Mouse (Mus musculus): ENCODE results near the gene Adamtsl4.
"Not testable (repeated sequence)": the region's sequence is repeated elsewhere in the genome, so short reads cannot be mapped to it uniquely, and the experiment has no call there.

Adamtsl4 gene

DNA sequence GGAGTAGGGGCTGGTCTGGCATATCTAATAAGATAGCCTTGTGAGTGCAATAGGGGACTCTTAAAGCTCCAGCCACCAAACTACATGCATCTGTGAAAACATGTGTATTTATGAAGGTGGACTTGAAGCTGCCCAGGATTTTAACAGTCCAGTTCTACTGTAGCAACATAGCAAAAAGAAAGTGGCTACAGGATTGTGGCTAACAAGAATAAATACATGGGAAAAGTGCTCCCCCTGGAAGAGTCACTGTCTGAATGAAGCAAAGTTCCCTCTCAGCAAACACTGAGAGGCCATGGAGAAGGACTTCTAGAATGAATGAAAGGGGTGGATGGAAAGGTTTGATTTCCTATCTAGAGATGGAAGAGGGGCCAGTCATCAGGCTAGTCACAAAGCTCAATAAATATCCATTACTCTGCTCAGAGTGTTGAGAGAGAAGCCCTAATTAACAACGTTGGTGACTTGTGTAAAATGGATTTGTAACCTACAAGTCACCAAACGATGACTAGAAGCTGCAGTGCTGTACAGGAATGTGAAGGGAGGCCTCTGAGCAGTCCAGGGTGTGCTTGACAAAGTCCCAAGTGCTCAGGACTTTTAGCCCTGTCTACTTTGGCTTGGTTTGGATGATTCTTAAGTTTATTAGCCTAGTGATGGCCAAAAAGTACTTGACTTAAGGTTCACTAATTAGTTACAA, 26.8 kb downstream of the Adamtsl4 start:
- DNase-seq (ENCODE audit: low read depth, low spot score): no peak

DNA sequence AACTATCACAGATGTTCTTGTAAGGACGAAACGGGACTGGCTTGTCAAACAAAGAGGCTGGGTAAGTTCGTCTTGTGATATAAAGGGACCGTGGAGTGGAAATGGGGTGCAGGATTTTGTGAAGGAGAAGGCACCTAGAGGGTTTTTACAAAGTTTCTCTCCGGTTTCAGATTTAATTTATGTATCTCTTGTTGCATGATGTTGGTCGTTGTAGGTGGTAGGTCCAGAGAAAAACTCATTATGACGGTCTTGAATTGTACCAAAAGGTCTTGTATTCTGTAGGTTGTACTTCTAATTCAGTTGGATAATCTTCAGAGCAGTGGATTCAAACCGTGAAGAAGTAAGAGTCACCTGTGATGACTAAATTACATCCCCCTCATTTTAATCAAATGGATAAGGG, 27.8 kb downstream of the Adamtsl4 start:
- no peak for DNase-seq (ENCODE audit: low read depth, low spot score)

DNA sequence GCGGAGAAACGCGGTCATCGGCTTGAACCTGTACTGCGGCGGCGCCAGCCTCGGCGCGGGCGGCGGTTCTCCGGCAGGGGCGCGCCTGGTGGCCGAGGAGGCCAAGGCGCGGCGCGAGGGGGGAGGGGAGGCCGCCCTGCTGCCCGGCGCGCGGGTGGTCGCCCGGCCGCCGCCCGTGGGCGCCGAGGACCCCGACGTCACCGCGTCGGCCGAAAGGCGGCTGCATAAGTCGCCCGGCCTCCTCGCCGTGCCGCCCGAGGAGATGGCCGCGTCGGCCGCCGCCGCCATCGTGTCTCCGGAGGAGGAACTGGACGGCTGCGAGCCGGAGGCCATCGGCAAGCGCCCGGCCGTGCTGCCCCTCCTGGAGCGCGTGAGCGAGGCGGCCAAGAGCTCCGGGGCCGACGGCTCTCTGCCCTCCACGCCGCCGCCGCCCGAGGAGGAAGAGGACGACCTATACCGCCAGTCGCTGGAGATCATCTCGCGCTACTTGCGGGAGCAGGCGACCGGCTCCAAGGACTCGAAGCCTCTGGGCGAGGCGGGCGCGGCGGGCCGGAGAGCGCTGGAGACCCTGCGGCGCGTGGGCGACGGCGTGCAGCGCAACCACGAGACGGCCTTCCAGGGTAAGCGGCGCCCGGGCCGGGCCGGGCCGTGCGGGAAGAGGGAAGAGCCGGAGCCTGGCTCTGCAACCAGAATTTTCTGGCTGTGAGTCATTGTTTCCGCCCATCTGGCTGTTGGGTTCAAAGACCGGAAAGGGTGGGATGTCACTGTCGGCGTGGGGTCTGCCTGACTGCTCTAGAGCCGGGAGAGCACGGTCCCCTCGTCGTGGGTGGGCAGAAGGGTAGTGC, 28.6 kb downstream of the Adamtsl4 start:
- peak; percentile 80 for DNase-seq (ENCODE audit: low read depth, low spot score)

DNA sequence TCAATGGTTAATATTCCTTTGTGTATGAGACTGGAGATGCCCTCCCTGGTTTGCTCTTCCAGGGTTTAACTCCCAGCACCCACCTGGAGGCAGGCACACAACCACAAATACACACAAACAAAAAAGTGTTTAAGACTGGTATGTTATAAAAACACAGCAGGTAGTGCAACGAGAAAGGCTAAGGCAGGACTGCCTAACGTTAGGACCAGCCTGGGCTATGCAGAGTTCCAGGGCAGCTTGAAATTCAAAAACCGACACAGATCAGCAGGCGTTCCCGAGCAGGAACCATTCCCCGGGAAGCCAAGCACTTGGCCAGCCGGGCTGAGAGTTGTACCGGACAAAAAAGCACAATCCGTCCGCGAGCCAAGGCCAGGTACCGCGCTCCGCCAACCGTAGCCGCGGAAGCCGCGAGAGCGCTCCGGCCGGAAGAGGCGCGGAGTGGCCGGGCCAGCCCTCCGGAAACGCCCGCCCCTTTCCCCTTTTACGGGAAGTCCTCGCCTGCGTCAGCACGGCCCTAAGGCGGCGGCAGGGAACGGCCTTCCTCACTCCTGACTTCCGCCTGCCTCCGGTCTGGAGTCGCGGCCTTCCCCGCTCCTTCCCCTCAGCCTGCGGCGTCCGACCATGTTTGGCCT, 29.4 kb downstream of the Adamtsl4 start, which contains the start of gene Mcl1:
Mcl1 (plus strand) TSS at position 553 of the 632 bp plus-strand sequence.
- peak; percentile 96 for DNase-seq (ENCODE audit: low read depth, low spot score)

DNA sequence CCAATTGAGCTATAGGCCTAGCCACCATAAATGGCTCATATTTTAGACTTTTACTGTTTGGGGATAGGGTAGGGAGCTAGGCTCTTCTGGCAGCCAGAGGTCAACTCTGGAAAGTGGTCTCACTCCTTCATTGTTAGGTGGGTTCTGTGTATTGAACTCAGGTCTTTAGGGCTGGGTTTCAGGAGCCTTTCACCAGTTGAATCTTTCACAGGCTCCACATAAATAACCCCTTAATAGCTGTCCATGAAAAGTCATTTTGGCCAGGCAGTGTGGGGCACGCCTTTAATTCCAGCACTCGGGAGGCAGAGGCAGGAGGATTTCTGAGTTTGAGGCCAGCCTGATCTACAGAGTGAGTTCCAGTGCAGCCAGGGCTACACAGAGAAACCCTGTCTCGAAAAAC, 30.0 kb downstream of the Adamtsl4 start:
- no peak for DNase-seq (ENCODE audit: low read depth, low spot score)

DNA sequence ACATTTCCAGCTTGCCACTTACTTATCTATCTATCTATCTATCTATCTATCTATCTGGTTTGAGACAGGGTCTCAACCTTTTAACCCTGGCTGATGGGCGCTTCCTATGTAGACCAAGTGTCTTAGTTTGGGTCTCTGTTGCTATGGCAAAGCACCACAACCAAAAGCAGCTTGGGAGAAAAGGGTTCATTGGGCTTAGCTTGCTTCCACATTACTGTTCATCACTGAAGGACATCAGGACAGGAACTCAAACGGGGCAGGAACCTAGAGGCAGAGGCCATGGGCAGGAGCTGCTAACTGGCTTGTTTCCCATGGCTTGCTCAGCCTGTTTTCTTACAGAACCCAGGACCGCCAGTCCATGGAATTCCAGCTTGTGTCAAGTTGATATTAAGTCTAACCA, 30.6 kb downstream of the Adamtsl4 start:
- no peak for DNase-seq (ENCODE audit: low read depth, low spot score)

DNA sequence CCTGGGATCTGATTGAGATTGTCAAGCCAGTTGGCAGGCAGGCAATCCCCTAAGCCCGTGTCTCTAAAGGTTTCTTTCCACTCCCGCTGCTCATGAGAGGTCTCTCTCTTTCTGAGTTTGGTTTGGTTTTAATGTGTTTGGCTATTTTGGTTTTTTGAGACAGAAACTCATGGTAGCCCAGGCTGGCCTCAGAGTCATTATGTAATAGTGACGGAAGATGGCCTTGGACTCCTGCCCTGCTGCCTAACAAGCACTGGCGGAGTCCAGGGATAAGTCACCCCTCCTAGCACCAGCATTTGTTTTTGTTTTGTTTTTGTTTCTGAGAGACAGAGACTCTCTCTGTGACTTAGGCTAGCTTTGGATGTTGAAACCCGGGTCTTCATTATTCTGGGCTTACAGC, 32.3 kb downstream of the Adamtsl4 start:
- DNase-seq (ENCODE audit: low read depth, low spot score): no peak

DNA sequence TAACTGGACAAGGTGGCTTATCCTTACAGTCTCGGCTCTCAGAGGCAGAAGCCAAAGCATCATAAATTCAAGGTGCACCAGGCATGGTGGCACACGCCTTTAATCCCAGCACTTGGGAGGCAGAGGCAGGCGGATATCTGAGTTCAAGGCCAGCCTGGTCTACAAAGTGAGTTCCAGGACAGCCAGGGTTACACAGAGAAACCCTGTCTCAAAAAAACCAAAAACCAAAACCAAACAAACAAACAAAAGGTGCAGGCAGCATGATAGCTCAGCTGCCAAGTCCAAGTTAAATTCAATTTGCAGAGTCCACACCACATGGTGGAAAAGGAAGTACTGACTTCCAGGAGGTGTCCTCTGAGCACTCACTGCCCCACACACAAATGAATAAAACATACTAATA, 33.3 kb downstream of the Adamtsl4 start:
- DNase-seq (ENCODE audit: low read depth, low spot score): not testable (repeated sequence)

DNA sequence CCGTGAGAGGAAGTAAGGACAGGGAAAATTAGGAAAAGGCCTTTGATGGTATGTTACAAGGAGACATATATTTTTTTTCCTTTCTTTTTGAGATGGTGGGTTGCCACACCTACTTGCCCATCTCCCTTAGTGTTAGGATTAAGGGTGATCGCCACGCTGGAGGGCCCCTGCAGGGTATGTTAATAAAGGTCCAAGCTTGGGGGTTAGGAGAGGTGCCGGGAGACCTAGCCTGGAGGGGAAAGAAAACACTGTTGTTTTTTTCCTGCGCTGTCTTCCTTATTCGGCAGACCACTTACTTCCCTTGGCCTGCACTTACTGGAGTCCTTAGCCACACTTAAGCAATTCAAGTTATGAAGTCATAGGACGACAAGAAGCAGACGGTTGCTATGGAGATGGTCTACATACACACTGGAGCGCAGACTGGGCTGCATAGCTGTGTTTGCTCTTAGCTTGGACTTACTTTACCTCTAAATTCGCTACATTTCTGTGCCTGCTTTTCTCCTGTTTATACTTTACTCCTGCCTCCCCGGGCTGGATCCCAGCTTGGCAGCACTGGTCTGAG, 34.2 kb downstream of the Adamtsl4 start:
- DNase-seq (ENCODE audit: low read depth, low spot score): no peak

DNA sequence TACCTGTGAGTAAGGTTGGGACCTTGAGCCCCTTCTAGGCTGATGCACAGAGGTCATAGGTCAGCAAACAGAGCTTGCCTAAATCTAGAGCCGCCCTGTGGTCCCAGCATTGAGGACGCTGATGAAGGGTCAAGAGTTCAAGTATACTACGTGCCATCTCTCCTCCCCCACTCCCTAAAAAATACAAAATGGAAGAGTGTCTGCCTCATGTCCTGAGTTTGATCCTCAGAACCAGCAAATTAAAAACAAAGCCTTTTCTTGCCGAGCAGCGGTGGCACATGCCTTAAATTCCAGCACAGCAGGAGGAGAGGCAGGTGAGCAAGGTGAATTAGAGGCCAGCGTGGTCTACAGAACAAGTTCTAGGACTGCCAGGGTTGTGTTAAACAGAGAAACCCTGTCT, 34.8 kb downstream of the Adamtsl4 start:
- no peak for DNase-seq (ENCODE audit: low read depth, low spot score)

DNA sequence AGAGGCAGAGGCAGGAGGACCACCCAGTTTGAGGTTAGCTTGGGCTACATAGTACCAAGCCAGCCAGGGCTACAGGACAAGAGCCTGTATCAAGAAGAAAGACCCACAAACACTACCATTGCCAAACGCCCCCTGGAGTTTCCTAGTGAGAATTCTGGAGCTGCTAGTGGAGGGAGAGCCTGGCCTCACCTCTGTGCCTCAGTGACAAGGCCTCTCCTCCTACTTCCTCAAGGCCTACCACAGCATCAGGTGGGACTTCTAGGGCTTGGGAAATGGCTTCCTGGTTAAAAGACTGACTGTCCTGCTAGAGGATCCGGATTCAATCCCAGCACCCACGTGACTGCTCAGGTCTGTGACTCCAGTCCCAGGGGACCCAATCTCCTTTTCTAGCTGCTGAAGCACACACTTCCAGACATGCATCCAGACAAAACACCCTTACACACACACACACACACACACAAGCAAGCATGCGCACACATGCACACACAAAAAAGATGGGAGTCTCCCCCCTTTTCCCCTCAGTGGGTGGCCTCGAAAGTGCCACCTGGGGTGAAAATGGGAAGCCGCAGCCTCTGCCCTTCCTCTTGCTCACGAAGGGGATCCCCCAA, 35.4 kb downstream of the Adamtsl4 start:
- DNase-seq (ENCODE audit: low read depth, low spot score): no peak

DNA sequence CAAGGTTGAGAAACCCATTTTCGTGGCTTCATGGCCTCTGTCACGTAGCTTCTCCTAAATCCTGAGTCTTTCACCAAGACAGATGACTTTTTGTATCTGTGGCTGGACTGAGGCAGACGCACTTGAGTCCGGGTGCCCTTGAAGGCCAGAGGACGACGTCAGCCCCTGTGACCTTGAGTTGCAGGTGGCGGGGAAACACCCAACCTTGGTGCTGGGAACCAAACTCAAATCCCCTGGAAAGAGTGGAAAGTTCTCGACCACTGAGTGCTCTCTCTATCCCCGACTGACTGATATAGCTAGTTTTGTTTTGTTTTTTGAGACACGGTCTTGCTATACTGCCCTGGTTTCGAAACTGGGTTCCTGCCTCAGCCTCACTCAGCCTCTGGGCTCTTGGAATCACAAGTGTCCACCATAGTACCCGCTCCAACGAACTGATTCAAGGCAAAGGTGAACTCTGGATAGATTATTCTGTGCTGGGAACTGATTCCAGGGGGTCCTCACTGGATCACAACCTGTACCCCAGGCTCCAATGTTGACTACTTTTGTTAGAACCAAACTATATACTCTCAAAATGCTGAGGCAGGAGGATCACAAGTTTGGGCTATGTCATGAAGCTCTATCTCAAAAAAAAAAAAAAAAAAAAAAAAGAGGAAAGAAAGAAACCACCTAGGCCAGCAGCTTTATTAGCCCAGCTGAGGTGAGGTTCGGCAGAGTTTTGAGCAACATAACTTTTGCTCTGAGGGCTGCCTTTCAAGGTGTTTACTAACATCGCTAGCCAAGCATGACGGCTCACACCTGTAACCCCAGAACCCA, 36.1 kb downstream of the Adamtsl4 start:
- no peak for DNase-seq (ENCODE audit: low read depth, low spot score)

DNA sequence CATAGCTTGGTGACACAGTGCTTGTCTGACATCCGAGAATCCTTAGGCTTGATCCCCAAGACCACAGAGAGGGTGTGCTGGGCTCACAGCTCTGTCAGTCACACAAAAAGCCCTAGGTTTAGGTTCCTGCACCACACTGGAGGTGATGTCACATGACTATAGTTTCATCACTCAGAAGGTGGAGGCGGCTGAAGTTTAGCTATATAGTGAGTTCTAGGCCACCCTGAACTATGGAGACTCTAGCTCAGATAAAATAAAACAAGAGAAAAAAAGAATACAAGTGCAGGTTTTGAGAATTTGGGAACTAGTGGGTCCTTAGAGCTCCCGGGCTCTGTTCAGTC, 36.7 kb downstream of the Adamtsl4 start:
- DNase-seq (ENCODE audit: low read depth, low spot score): no peak

DNA sequence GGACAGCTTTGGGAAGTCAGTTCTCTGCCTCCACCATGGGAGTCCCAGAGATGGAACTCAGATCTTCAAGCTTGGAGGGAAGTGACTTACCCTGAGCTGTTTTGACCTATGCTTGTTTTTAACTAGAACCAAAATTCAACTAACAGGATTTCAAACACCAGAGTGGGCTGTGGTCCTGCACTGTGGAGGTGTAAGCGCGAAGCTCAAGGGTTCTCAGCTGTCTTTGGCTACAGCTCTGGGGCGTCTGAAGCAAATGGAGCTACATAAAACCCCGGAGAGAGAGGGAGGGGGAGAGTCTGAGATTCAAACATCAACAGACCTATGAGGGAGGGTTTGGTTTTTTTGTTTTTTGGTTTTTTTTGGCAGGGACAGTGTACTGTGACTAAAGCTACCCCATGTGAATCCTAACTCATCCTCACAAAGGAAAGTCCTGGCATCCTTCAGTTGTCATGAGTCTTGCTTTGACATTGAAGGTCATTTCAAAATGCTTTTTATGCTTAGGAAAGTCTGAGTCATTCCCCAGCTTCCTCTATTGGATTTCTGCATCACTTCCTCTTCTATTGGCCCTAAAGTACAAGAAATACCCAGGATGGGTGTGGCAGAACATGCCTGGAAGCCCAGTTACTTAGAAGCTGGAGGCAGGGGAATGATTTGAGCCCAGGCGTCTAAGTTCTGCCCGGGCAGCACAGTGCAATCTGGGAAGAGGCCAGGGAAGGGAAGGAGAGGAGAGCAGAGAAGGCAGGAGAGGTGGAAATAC, 37.3 kb downstream of the Adamtsl4 start:
- DNase-seq (ENCODE audit: low read depth, low spot score): peak; percentile 93

DNA sequence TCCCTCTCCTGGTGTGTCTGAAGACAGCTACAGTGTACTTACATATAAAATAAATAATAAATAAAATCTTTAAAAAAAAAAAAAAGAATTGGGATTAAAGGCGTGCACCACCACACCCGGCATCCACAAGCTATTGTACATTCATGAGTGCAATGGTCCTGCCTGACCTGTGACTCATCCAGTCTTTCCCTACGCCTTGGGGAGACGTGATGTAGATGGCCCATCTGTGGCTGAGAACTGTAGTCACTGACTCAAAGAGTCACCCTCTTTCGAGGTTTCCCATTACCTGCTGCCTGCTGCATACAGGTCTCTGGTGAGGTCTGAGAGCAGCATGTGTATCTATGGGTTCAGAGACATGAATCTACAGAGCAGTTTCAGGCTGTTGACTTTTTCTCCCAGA, 39.7 kb downstream of the Adamtsl4 start:
- no peak for DNase-seq (ENCODE audit: low read depth, low spot score)

DNA sequence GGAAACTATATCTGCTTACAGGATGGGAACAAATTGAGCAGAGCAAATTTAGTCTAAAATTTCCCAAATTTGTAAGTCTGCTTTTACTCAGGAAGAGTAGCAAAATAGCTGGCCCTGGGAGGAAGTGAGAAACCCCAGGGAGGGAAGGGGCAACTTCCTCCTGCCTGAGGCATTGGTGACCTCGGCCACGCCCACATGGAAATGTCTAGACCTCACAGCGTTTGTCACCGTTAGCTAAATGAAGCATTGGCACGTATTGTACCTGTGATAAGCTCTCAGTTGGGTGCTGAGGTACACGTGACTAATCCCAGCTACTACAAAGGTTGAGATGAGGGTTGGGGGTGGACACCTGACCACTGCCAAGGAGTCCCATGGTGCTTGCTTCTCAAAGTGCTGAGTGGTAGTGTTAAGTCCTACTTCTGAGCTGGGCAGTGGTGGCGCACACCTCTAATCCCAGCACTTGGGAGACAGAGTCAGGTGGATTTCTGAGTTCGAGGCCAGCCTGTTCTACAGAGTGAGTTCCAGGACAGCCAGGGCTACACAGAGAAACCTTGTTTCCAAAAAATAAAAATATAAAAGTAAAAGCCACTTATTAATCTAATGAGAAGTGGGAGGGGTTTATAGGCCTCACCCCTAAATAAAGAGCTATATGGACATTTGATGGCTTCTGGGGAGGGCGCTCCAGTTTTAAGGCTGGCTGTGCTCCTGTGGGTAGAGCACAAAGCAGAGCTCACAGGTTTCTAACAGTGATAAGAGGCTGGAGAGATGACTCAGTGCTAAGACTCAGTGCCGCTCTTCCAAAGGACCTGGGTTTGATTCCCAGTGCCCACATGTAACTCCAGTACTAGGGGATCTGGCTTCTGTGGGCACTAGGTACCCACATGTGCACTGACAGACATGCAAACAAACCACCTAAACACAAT, 42.1 kb downstream of the Adamtsl4 start:
- no peak for DNase-seq (ENCODE audit: low read depth, low spot score)

DNA sequence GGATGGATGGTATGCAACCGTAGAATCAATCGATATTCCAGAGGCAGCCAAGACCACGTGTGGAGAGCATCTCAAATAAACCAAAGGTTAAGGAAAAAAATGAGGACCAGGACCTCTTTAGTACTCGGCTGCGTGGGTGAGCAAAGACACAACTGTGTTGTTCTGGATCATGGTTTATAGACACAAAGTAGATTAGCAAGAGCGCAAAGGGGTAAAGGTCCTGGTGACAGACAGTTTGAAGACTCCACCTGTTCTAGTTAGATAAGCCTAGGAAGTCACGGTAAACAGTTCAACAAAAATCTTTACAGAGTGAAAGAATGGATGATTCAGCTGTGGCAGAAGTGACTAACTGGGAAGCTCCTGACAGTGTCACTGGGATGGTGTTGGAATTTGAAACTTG, 44.6 kb downstream of the Adamtsl4 start:
- no peak for DNase-seq (ENCODE audit: low read depth, low spot score)

DNA sequence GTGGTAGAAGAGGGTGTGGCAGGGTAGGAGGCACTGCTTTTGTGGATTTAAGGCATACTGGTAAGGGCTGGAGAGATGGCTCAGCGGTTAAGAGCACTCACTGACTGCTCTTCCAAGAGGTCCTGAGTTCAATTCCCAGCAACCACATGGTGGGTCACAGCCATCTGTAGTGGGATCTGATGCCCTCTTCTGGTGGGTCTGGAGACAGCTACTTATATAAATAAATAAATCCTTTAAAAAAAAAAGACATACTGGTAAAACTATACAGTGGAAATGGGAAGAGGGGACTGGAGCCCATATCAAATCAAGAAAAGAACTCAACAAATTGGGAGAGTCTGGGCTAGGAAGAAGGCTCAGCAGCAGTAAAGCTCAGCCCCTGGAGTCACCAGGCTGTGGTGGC, 48.0 kb downstream of the Adamtsl4 start:
- DNase-seq (ENCODE audit: low read depth, low spot score): no peak

DNA sequence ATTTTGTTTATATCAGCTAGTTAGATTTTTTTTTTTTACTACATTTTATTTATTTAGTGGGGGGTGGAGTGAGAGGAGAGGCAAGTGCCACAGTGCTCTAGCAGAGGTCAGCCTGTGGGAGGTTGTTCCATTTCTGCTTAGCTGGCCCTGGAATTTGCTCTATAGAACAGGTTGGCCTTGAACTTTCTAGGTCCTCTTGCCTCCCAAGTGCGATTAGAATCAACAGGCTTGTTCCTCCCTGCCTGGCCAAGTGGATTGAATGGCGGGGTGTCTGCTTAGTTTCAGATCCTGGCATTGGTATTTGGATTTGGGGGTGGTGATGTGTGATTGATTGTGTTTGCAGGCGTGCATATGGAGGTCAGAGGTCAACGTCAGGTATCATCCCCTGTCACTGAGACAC, 51.6 kb downstream of the Adamtsl4 start:
- no peak for DNase-seq (ENCODE audit: low read depth, low spot score)

Measured in skeletal muscle tissue, adult 2 months (tissue).